Mouse (Mus musculus): Measurements from ENCODE around the gene Mtrex. TPM values are rescaled to one million over a fixed set of nuclear protein-coding genes. Genes with fewer than 3 reads are reported as not detected.

Gene Mtrex
- polyA plus RNA-seq, 1 experiment from 2014 or later: 62.2 TPM

DNA sequence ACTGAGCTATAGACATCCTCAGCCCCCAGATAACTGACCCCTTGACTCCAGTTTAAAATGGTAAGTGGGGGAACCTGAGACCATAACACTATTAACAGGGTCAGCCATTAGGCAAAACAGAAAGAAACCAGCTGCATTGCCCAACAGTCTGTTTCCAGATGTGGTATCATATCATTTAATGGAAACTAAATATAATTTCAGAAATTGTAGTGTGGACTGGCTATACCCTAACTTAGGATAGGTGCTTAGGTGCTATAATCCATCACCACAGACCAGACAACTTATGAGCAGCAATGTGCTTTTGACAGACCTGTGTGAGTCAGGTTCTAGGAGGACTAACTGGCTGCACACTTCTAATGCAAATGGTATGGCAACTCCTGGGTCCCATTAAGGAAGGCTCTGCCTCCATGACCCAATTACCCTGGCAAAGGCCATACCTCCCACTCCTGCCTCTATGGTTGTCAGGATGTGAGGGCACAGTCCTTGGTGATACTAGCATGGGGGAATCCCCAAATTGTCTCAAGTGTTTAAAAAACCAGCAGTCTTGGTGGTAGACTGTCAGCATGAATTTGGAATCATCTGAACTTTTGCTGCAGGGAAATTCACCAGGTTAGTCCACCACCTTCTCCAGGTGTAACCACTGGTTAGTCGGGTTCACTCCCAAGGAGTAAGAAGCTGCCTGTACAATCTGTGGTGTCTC is 64.1 kb downstream of the Mtrex start:
- Histone ChIP-seq H3K4me2 (no peak overlapping the region), H3K9ac (no peak overlapping the region), H3K36me3 (replicated peaks) (peaks cover 17% of the 10 kb centered on the region), H3K4me1 (0 out of 2 replicates have a peak, but pooled peaks cover 3% of the 10 kb centered on the region), H3K27me3 (replicated peaks) (no peaks in the 10 kb centered on the region), H3K4me3 (no peak overlapping the region), H3K9me3 (no peaks in the 10 kb centered on the region), H3K27ac (no peak overlapping the region)
- 89% methylated on average over 1 of the region's 1 CpGs for WGBS
- ATAC-seq (replicated peaks): no peak

GRCm38 (mm10) chr13:112862342-112862741 is 64.9 kb downstream of the Mtrex start:
- 78% methylated on average over 3 of the region's 3 CpGs for WGBS
- 0 out of 2 replicates have a peak, but pooled peaks cover 3% of the 10 kb centered on the region for H3K4me1 ChIP-seq
- ATAC-seq (replicated peaks): no peak

GRCm38 (mm10) chr13:112861825-112862306 is 65.3 kb downstream of the Mtrex start:
- H3K9ac ChIP-seq: no peak overlapping the region
- H3K9me3 ChIP-seq: no peaks in the 10 kb centered on the region
- peaks cover 8% of the 10 kb centered on the region for H3K36me3 ChIP-seq (replicated peaks)
- ATAC-seq (replicated peaks): no peak
- no peak overlapping the region for H3K4me2 ChIP-seq
- H3K27me3 ChIP-seq (replicated peaks): no peaks in the 10 kb centered on the region
- no peak overlapping the region for H3K27ac ChIP-seq
- 40% methylated on average over 5 of the region's 5 CpGs for WGBS
- H3K4me1 ChIP-seq: 0 out of 2 replicates have a peak, but pooled peaks cover 3% of the 10 kb centered on the region
- H3K4me3 ChIP-seq: no peak overlapping the region

More at GRCm38 (mm10) chr13:112862342-112862741, 64.9 kb downstream of the Mtrex start:
- Histone ChIP-seq H3K36me3 (replicated peaks) (peaks cover 10% of the 10 kb centered on the region), H3K4me2 (no peak overlapping the region), H3K27ac (no peak overlapping the region), H3K4me3 (no peak overlapping the region), H3K9me3 (no peaks in the 10 kb centered on the region), H3K9ac (no peak overlapping the region), H3K27me3 (replicated peaks) (no peaks in the 10 kb centered on the region)

GRCm38 (mm10) chr13:112860911-112861310 is 66.3 kb downstream of the Mtrex start:
- Histone ChIP-seq H3K4me3 (no peak overlapping the region), H3K9me3 (no peaks in the 10 kb centered on the region), H3K9ac (no peak overlapping the region), H3K36me3 (replicated peaks) (0 out of 2 replicates have a peak, but pooled peaks cover 4% of the 10 kb centered on the region), H3K4me2 (no peak overlapping the region), H3K4me1 (0 out of 2 replicates have a peak, but pooled peaks cover 3% of the 10 kb centered on the region), H3K27me3 (replicated peaks) (no peaks in the 10 kb centered on the region), H3K27ac (no peak overlapping the region)
- 94% methylated on average over 9 of the region's 9 CpGs for WGBS
- no peak for ATAC-seq (replicated peaks)

DNA sequence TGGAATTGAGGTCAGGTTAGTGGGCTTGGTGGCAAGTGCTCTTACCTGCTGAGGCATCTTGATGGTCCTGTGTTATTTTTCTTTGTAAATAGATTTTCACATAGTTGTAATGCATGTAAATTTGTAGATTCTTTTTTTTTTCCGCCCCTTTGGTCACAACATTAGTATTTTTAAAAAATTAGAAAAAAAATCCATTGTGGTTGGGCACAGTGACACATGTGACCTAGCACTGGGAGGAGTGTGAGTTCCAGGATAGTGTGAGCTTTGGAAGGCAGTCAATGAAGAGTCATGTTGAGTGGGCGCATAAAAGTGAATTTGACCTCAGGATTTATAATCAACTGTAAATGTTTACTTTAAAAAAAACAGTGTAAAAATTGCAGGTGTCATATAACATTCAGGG is 66.8 kb downstream of the Mtrex start:
- WGBS: 94% methylated on average over 2 of the region's 2 CpGs
- H3K9ac ChIP-seq: no peak overlapping the region

GRCm38 (mm10) chr13:112859574-112860134 is 67.5 kb downstream of the Mtrex start:
- Histone ChIP-seq H3K27me3 (replicated peaks) (no peaks in the 10 kb centered on the region), H3K9ac (no peak overlapping the region), H3K9me3 (no peaks in the 10 kb centered on the region), H3K27ac (no peak overlapping the region), H3K4me2 (no peak overlapping the region), H3K4me3 (no peak overlapping the region), H3K36me3 (replicated peaks) (0 out of 2 replicates have a peak, but pooled peaks cover 4% of the 10 kb centered on the region), H3K4me1 (0 out of 2 replicates have a peak, but pooled peaks cover 3% of the 10 kb centered on the region)
- 90% methylated on average over 21 of the region's 21 CpGs for WGBS
- ATAC-seq (replicated peaks): no peak

More for the DNA sequence above, 66.8 kb downstream of the Mtrex start:
- 0 out of 2 replicates have a peak, but pooled peaks cover 4% of the 10 kb centered on the region for H3K36me3 ChIP-seq (replicated peaks)
- H3K4me1 ChIP-seq: 0 out of 2 replicates have a peak, but pooled peaks cover 3% of the 10 kb centered on the region
- no peak overlapping the region for H3K4me2 ChIP-seq
- no peaks in the 10 kb centered on the region for H3K9me3 ChIP-seq
- no peak overlapping the region for H3K4me3 ChIP-seq
- no peak for ATAC-seq (replicated peaks)
- no peaks in the 10 kb centered on the region for H3K27me3 ChIP-seq (replicated peaks)
- H3K27ac ChIP-seq: no peak overlapping the region

GRCm38 (mm10) chr13:112857921-112858320 is 69.3 kb downstream of the Mtrex start:
- H3K4me3 ChIP-seq: no peak overlapping the region
- 0 out of 2 replicates have a peak, but pooled peaks cover 3% of the 10 kb centered on the region for H3K4me1 ChIP-seq
- no peak overlapping the region for H3K4me2 ChIP-seq
- H3K36me3 ChIP-seq (replicated peaks): 0 out of 2 replicates have a peak, but pooled peaks cover 4% of the 10 kb centered on the region
- H3K9me3 ChIP-seq: no peaks in the 10 kb centered on the region
- no peak overlapping the region for H3K27ac ChIP-seq
- H3K9ac ChIP-seq: no peak overlapping the region
- H3K27me3 ChIP-seq (replicated peaks): no peaks in the 10 kb centered on the region
- 68% methylated on average over 7 of the region's 7 CpGs for WGBS
- ATAC-seq (replicated peaks): no peak

DNA sequence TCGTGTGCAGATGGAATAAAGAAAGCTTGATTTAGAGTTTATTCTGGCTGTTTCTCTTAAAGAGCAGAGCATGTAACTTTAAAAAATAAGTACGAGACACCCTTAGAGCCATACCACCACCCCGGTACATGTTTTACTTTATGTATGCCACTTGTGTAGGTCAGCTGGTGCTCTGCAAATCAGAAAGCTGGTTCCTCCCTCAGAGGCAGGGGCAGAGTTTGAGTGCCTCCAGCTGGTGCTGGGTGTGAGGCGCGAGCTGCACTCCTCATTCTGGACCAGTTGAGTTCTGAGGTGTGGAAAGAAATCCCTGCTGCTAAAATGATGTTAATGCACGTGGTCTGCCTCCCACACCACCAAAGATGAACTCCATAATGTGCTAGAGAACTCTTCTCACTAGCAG is 72.8 kb downstream of the Mtrex start:
- H3K4me2 ChIP-seq: no peak overlapping the region
- H3K27ac ChIP-seq: no peak overlapping the region
- H3K9ac ChIP-seq: no peak overlapping the region
- no peaks in the 10 kb centered on the region for H3K4me1 ChIP-seq
- no peak overlapping the region for H3K4me3 ChIP-seq
- ATAC-seq (replicated peaks): no peak
- 61% methylated on average over 6 of the region's 6 CpGs for WGBS
- no peaks in the 10 kb centered on the region for H3K9me3 ChIP-seq
- 0 out of 2 replicates have a peak, but pooled peaks cover 2% of the 10 kb centered on the region for H3K36me3 ChIP-seq (replicated peaks)
- no peaks in the 10 kb centered on the region for H3K27me3 ChIP-seq (replicated peaks)

DNA sequence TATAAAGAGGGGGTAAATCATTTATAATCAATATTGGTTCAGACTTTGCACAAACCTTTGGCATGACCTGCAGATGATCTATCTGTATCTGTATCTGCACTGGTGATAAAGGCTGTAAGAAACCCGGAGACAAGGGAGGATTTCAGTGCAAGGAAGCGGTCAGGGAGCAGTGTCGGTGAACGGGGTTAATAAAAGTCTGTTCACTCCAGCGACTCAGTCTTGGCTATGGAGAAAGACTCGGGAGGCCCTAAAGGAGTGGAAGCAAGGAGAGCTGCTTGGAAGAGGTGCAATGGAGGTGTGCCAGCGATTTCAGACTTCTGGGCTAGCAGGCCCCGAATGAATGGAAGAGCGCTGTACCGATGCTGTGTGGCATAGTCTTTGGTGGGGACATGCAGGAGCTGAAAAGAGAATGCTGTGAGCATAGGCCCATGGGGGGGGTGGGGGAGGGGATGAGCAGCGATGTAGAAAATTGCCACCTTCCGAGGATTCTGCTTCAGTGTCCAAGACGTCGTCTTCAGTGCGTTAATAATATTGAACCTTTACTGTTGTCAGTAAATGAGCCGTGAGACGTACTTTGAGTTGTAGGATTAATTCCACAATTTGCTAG is 73.4 kb downstream of the Mtrex start:
- Histone ChIP-seq H3K27ac (no peak overlapping the region), H3K4me2 (no peak overlapping the region), H3K27me3 (replicated peaks) (no peaks in the 10 kb centered on the region), H3K4me3 (no peak overlapping the region), H3K9me3 (no peaks in the 10 kb centered on the region), H3K9ac (no peak overlapping the region), H3K4me1 (no peaks in the 10 kb centered on the region), H3K36me3 (replicated peaks) (0 out of 2 replicates have a peak, but pooled peaks cover 2% of the 10 kb centered on the region)
- ATAC-seq (replicated peaks): no peak
- 38% methylated on average over 17 of the region's 17 CpGs for WGBS

DNA sequence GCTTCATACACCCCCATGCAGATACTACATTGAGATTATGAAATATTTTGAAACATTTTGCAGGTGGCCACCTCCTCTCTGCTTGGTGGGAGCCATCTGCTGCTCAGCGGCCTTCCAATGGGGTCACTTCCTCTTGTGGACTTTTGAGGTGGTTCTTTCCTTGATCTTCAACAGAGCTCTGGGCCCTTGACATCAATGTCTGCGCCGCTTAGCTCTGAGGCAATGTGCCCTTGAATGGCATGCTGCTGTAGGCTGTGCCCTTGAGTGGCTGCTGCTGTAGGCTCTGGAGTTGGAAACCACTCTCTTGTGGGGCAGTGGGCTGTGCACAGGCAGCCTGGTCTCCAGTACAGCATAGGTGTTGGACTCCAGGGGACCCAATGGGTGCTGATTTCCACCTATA is 81.3 kb downstream of the Mtrex start:
- Histone ChIP-seq H3K27ac (no peak overlapping the region), H3K4me3 (no peak overlapping the region), H3K9ac (no peak overlapping the region), H3K27me3 (replicated peaks) (no peaks in the 10 kb centered on the region), H3K9me3 (no peaks in the 10 kb centered on the region), H3K4me2 (no peak overlapping the region), H3K36me3 (replicated peaks) (0 out of 2 replicates have a peak, but pooled peaks cover 3% of the 10 kb centered on the region), H3K4me1 (no peaks in the 10 kb centered on the region)
- ATAC-seq (replicated peaks): no peak
- WGBS: 98% methylated on average over 3 of the region's 3 CpGs

DNA sequence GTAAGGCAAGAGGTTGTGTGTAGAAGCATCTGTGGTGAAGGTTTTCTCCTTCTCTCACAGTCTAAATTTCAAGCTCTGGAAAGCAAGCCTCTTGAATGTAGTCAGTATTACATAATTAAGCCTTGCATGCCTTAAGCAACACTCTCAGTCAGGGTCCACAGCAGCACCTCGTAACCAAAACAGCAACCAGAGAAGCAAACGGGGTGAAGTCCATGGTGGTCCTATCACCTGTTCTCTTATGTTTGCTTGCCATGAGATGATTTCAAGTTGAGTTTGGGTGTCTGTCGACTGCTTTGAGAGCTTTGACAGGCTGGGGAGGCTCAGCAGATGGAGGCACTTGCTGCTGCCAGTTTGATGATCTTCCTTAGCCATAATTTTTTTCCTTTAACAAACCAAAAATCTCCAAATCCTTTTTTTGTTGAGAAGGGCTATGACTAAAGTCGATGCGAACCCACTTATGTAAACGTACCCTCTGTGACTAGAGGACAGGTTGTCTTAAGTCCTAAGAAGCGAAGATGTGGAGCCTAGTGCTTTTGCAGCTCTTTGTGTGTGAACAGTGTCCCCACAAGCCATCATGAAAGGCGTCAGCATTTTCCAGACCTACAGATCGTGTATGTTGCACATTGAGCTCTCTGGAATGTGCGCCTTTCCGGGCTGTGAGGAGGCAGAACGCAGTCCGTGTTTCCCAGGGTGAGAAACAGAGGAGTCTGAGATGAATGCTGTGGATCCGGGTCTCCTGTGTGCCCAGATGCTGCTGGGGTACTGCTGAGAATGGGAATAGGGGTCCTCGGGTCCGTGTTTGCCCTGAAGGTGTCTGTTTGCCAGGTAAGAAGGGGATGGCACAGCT is 86.7 kb downstream of the Mtrex start:
- no peaks in the 10 kb centered on the region for H3K27me3 ChIP-seq (replicated peaks)
- no peaks in the 10 kb centered on the region for H3K4me1 ChIP-seq
- 0 out of 2 replicates have a peak, but pooled peaks cover 3% of the 10 kb centered on the region for H3K36me3 ChIP-seq (replicated peaks)
- no peak overlapping the region for H3K27ac ChIP-seq
- H3K4me3 ChIP-seq: no peak overlapping the region
- WGBS: 93% methylated on average over 16 of the region's 16 CpGs
- H3K4me2 ChIP-seq: no peak overlapping the region
- H3K9ac ChIP-seq: no peak overlapping the region
- no peak for ATAC-seq (replicated peaks)
- H3K9me3 ChIP-seq: no peaks in the 10 kb centered on the region

Data from midbrain, embryonic 15.5 days (tissue).